Mouse (Mus musculus): ENCODE measurements around the gene Gm5426.
"Not testable (repeated sequence)": the region's sequence is repeated elsewhere in the genome, so short reads cannot be mapped to it uniquely, and the experiment has no call there.

Gm5426 gene

GRCm38 (mm10) chr10:96136451-96136850, at the start of gene Gm5426:
Gene Gm5426 (plus strand): TSS chr10:96136603.
- DNase-seq: not testable (repeated sequence)

GRCm38 (mm10) chr10:96089744-96090143, 46.7 kb upstream of the Gm5426 start:
- DNase-seq: no peak

DNA sequence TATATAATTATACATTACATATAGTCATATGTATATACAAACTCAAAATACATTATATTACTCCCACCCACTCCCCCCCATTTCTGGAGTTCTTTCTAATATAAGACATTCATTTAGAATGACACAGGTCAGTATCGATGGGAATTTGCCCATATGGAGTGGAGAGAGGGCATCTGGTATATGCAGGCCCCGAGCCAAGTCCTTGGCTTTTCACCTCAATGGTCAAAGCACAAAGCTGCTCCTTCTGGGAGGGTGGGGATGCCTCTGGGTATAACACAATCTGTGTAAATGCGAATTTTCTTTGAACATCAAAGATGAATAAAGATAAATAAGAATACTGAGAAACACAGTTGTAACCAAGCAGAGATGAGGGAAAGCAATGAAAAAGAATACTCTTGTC, 46.0 kb upstream of the Gm5426 start:
- DNase-seq: no peak

DNA sequence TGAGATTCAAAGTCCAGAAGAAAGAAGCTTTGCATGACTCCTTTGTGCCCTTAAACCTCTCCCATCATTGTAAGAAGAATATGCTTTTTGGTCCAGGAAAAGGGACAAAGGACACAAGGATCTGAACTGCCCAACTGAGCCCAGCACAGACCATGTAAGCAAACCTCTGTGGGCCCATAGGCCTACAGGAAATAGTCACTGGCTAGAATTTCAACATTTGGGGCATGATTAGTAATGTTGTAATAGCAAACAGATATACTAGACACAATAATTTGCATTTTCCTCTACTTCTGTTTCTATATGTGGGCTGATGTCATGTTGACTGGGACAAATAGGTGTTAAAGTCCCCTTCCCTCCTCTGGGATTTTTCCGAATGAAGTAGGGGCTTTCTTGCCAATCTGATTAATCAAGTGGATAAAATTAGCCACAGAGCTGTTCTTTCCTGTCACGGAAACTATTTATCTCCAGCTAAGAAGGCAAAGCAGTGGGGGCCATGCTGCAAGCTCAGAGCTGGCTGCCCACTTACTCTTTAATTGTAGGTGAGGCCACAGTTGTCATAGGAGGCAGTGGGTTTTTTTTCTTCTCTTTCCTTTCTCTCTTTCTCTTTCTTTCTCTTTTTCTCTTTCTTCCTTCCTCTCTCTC, 42.4 kb upstream of the Gm5426 start:
- DNase-seq: no peak

DNA sequence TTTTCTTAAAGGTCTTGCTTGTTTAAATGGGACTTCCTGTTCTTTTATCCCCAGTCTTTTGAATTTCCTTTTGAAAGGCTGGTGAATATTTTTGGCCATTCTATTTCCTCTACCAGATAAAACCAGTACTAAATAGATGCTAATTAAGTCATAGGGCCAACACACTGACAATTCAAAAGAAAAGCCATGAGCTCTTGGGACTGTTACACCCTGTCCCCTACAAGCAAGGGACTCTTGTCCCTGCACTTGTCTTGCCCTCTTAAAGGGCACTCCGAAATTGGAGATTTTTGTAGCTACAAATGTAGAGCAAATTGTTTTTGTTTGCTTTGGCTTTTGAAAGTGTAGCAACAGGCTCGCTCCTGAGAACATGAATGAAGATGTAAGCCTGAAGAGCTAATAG, 41.8 kb upstream of the Gm5426 start:
- DNase-seq: no peak

- no peak for DNase-seq
Observed at GRCm38 (mm10) chr10:96096730-96097129, 39.7 kb upstream of the Gm5426 start.

DNA sequence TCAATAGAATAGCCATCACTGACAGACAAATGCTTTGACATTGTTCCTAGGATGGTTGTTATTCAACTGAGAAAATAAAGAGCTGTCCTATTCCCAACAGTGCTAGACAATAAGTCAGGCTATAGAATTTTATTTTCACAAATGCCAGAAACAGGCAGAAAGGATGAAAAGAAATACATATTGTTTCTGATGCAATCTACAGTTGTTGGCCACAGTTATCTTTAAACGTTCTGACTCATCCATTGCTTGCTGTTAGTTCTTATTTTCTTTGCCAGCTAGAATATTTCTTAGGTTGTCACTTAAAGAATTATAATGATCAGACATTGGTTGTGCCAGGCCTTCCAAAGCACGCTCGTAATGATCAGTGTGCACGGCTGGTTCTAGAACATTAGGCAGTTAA, 35.4 kb upstream of the Gm5426 start:
- DNase-seq: no peak

DNA sequence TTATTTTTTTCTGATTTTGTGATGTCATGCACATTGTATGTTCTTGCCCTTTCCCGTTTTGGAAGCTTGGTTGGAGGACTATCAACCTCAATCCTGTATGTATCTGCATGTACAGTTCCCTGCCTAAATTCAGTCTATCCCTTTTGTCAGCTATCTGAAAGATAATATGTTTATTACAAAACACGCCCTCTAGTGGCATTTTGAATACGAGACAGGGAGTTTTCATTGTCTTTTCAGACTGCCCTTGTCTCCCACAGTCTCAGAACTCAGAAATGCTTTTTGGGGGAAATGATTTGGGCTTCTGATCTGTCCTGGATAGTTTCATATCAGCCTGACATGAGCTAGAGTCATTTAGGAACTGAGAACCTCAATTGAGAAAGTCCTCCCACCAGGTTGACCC, 32.2 kb upstream of the Gm5426 start:
- DNase-seq: no peak

DNA sequence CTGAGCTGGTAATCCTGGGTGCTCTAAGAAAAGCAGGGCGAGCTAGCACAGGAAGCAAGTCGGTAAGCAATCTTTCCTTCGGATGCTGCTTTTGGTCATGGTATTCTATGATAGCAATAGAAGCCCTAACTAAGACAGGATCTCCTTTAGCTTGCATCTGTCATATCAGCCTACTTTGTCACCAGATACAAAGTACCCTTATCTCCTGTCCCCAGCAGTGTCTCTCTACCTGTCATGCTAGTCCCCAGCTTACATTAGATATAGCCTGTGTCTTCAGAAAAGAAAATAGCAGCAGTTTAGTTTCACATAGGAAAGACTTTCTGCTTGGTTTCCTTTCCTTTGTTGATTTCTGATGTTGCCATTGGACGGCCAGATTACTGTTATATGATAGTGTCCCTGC, 31.8 kb upstream of the Gm5426 start:
- DNase-seq: no peak

DNA sequence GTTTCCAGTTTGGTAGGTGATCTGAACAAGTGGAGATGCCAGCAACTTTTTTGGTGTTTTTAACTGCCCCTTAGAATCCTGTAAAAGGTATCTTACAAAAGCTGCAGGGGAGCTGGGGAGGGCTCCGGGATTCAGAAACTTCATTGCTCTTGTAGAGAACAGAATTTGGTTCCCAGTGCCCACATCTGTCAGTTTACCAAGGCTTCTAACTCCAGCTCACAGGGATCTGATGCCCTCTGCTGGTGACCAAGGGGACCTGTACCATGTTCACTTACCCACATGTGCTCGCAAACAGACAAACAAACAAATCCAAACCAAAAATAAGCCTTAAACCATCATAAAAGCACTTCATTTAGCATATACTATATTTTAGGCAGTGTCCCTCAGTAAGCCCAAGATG, 31.3 kb upstream of the Gm5426 start:
- no peak for DNase-seq

GRCm38 (mm10) chr10:96106972-96107720, 29.3 kb upstream of the Gm5426 start:
- no peak for DNase-seq

DNA sequence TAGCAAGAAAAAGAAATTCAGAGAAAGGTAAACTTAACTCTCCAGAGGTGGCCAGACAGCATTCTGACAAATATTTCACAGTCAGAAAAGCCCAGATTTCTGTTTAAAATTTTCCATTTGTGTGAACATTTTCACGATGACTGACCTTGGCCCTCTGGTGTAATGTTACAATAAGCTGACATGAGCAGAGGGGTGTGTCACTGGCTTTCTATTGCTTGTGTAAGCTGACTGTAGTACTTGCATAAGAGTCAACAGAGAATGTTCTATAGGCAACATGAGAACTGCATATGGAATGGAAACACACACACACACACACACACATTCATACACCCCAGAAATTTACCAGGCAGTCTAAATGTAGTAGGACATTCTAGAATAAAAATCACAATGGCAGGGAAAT, 28.6 kb upstream of the Gm5426 start:
- no peak for DNase-seq

GRCm38 (mm10) chr10:96115325-96115724, 21.1 kb upstream of the Gm5426 start:
- no peak for DNase-seq

GRCm38 (mm10) chr10:96120821-96121220, 15.6 kb upstream of the Gm5426 start:
- no peak for DNase-seq

DNA sequence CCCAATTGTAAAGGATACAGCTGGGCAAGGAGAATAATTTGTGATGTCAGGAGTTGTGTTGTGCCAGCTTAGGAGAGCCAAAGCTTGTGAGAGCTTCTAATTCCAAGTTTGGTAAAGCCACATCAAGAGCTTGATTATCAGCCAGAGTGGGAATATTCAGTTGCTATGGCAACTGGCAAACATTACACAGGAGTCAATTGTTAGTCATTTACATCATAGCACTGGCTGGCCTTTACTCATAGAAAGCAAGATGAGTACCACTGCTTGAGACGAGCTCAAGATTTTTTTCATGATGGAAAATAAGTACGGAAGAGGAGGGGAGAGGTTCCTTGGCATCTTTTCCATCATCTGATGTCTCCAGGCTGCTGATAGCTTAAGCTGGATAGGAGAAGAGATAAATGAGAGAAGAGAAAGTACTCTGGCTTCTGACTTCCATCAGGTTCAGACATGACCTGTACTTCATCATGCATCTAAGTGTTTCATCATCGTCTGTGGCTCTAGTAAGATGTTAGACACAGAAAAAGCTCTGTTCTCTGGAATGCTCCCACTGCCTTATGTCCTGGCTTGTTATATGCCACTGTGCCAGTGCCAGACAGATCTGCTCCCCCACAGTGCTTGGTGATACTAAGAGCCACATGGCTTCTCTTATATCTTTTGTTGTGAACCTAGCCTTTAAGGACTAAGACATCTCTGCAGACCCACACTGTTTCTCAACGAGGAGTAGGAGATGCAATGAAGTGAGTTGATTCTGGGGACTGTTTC, 15.0 kb upstream of the Gm5426 start:
- DNase-seq: no peak

DNA sequence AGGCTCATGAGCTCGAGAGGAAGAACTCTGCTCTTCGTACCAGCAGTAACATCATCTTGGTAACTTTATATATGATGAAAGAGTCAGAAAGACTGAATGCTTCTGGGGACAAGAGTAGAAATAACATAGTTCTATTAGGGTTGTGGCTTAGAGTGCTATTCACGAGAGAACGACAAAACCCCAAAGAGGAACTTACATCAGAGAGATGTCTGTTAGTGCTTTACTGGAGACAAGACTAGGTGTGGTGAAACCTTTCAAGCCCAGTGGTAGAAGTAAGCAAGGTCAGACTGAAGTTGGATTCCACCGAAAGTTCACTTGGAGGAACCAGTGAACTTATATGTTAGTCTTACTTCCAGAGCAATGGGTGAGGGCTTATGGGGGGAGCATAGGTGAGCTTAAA, 12.5 kb upstream of the Gm5426 start:
- no peak for DNase-seq

DNA sequence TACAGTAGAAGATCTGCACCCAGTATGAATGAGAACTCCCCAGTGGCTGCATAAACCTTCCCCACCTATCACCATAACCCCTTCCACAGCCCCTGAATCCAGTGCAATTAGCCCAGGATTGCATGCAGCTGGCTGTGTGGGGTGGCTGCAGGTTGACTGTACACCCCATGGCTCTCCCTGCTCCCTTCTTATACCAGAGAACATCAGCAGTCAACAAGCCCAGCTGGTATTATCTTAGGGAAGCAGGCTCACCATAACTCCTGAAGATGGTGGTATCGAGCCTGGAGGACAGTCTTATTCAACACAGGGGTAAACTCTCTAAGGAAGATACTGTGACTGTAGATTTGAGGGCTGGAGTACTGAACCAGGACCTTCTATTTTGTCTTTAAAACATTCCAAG, 12.1 kb upstream of the Gm5426 start:
- DNase-seq: no peak

- no peak for DNase-seq
Observed at GRCm38 (mm10) chr10:96125771-96126454, 10.5 kb upstream of the Gm5426 start.

- DNase-seq: no peak
Observed at GRCm38 (mm10) chr10:96129213-96129612, 7.2 kb upstream of the Gm5426 start.

DNA sequence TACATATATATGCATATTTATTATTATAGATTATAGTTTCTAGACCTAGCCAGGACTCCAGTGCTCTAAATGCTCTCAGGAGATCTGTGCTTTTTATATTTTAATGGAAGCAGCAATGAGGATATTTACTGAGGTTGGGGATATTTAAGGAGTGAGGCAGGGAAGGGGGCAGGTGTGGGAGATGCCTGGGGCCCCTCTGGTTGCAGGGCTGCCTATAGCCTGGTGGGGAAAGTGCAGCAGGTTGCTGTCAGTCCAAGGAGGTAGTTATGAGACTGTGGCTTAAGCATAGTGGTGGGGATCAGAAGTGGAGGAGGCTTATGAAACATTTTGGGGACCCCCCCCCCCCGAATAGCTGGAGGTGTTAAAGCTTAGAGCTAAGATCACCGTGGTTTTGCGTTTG, 6.0 kb upstream of the Gm5426 start:
- no peak for DNase-seq

DNA sequence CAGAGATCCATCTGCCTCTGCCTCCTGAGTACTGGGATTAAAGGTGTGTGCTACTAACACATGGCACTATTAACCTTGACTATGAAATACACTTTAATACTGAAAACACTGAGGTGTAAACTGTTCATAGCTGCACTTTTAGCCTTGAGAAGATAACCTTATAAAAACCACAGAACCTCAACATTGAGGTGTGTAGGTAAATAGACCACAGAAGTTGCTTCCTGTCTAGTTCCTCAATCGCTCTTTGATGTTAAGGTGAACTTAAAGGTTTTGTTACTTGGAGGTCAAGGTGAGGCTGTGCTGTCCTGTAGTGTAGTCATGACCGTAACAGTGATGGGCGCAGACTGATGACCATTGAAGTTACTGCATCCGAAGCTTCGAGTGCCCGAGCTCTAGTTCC, 5.3 kb upstream of the Gm5426 start:
- DNase-seq: no peak

DNA sequence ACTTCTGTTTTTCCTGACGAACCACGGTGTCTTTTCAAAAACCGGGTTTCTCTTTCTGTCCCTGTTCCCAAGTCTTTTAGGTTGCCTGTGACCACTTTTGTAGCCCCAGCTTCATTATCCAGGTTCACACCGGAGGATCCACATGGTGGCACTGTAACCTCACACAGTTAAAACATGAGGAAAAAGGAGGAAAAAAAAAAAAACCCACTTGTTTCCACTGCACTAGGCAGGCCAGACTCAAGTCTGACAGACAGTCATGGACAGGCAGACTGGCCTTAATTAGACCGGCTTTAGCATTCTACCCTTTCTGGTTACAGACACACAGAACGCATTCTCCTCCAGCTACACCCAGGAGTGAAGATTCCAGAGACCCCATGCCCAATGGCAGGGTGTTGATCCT, 4.2 kb upstream of the Gm5426 start:
- DNase-seq: peak; percentile 74 to 78

- DNase-seq: no peak
Observed at GRCm38 (mm10) chr10:96138585-96138984, 2.2 kb downstream of the Gm5426 start.
